Mouse (Mus musculus): ENCODE data around the gene Ppp1cb. TPM values are rescaled to one million over a fixed set of nuclear protein-coding genes. Genes with fewer than 3 reads are reported as not detected.

Ppp1cb gene
- 155 and 171 TPM in 2 replicates for total RNA-seq (2014; rRNA removed; ENCODE audit: low replicate concordance)
- 278 and 287 TPM in 2 replicates for polyA plus RNA-seq (2015; fragmentation: Nextera tagmentation; extraction: Ambion mirVana)

DNA sequence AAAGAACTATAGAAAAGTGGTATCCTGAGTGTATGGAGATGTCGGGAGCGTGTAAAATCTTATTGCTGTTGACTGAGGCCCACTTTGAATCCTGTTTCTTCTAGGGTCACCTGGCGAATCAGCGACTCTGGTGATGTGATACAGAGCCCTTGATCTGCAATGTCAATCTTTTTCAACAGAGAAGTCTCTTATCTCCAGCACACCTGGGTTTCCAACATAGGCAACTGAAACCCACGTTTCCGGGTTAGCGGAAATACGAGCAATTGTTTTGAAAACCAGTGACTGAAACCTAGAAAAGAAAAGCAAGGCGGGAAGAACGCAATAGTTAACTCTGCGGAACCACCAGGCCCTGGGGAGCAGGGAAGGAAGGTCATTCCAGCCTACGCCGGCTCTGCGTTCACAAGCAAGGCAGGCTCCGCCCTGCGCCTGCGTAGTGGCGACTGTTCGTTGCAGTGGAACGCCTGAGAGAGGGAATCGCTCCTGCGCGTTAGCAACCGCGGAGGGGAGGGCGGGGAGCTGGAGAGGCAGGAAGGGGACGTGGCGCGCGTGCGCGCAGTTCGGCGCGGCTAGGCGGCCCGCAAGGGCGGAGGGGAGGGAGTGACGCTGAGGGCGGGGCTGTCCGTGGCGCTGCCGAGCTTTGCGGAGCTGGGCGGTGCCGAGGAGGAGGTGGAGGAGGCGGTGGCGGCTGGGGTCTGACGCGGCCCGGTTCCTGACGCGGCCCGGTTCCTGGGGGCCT lies at the start of gene Ppp1cb:
Gene Ppp1cb (plus strand): TSS at position 436 of the 736 bp plus-strand sequence.
- Histone ChIP-seq H3K27ac (ENCODE audit: low read depth) (peak within 1 kb of the TSS; percentile 97), H3K9me3 (replicated peaks; ENCODE audit: control insufficient read depth, low read length) (no peaks in the 10 kb centered on the region), H3K4me2 (ENCODE audit: low read depth, low read length) (peak within 1 kb of the TSS; percentile 73), H3K9ac (replicated peaks; ENCODE audit: low read depth, low read length) (peak within 1 kb of the TSS; percentile 99), H3K4me1 (ENCODE audit: control insufficient read depth, insufficient read depth) (peaks cover 14% of the 10 kb centered on the region; the same call in 1 of the 2 replicates), H3K27me3 (ENCODE audit: control insufficient read depth, insufficient read depth, low read length) (no peaks in the 10 kb centered on the region), H3K4me3 (ENCODE audit: low read depth, low read length) (peak within 1 kb of the TSS; percentile 91), H3K36me3 (replicated peaks; ENCODE audit: control insufficient read depth, insufficient read depth, low read length) (no peaks in the 10 kb centered on the region)
- ATAC-seq (ENCODE audit: insufficient read depth, low read depth): peak; percentile 98
- DNase-seq (ENCODE audit: low spot score): peak; percentile 100
- whole genome bisulfite sequencing: 2% methylated on average over 38 of the region's 54 CpGs
- TF ChIP-seq EP300 (IDR thresholded peaks at IDR 0.05; ENCODE audit: low read depth): no peak
- no peak for TF ChIP-seq CTCF (IDR thresholded peaks at IDR 0.05; ENCODE audit: low read depth)

DNA sequence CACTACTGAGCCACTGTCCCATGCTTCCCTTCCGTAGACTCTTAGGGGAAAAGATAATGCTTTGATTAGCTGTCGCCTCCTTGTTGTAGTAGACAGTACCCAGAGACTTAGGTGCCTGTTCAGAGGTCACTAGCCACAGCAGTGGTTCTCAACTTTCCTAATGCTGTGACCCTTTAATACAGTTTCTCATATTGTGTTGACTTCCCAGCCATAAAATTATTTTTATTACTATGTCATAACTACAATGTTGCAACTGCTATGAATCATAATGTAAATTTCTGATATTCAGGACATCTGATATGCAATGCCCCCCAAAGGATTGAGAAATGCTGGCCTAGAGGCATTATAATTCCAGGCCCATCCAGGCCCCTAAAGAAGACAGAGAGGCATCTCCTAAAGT lies 48.9 kb upstream of the Ppp1cb start:
- WGBS: 24% methylated on average over 2 of the region's 2 CpGs
- Histone ChIP-seq H3K27me3 (ENCODE audit: control insufficient read depth, insufficient read depth, low read length) (no peaks in the 10 kb centered on the region), H3K4me1 (ENCODE audit: control insufficient read depth, insufficient read depth) (peaks cover 45% of the 10 kb centered on the region), H3K9me3 (replicated peaks; ENCODE audit: control insufficient read depth, low read length) (no peaks in the 10 kb centered on the region), H3K36me3 (replicated peaks; ENCODE audit: control insufficient read depth, insufficient read depth, low read length) (no peaks in the 10 kb centered on the region), H3K4me3 (ENCODE audit: low read depth, low read length) (no peak overlapping the region), H3K4me2 (ENCODE audit: low read depth, low read length) (no peak overlapping the region), H3K9ac (replicated peaks; ENCODE audit: low read depth, low read length) (no peak overlapping the region), H3K27ac (ENCODE audit: low read depth) (no peak overlapping the region)
- no peak for TF ChIP-seq EP300 (IDR thresholded peaks at IDR 0.05; ENCODE audit: low read depth)
- no peak for DNase-seq (ENCODE audit: low spot score)
- ATAC-seq (ENCODE audit: insufficient read depth, low read depth): no peak

DNA sequence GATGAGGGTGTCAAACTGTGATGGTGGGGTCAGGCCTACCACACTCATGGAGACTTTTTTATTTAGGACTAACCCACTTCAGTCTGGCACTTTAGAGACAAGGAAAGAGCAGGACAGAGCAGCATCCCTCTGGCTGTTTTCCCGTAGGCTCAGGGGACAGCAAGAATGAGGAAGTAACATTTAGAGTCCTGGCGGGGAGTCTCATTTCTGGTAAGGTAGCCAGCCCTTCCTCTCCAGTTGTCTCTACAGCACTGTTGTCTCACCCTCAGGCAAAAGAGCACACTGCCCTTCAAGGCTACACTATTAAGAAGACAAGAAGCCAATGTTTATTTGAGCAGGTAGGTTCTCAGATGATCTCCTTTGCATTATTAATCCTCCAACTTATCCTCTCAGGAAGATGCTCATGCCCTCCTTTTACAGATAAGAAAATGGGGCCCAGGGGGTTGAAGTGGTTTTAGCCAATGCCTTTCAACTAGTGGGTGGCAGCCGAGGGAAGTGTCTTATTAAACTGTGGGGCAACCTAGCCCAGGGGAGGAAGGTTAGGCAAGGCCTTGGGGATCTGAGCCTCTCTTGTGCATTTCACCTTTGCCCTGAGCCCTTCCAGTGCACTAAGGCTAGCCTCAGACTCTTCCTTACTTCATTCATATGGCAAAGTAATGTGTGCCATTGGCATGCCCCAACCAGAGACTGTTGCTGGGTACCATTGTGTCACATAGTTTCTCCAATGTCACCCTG lies 47.5 kb upstream of the Ppp1cb start:
- Histone ChIP-seq H3K9ac (replicated peaks; ENCODE audit: low read depth, low read length) (no peak overlapping the region), H3K27ac (ENCODE audit: low read depth) (no peak overlapping the region), H3K4me3 (ENCODE audit: low read depth, low read length) (no peak overlapping the region), H3K27me3 (ENCODE audit: control insufficient read depth, insufficient read depth, low read length) (no peaks in the 10 kb centered on the region), H3K4me1 (ENCODE audit: control insufficient read depth, insufficient read depth) (peaks cover 52% of the 10 kb centered on the region), H3K9me3 (replicated peaks; ENCODE audit: control insufficient read depth, low read length) (no peaks in the 10 kb centered on the region), H3K4me2 (ENCODE audit: low read depth, low read length) (no peak overlapping the region), H3K36me3 (replicated peaks; ENCODE audit: control insufficient read depth, insufficient read depth, low read length) (no peaks in the 10 kb centered on the region)
- WGBS: 59% methylated on average over 3 of the region's 3 CpGs
- TF ChIP-seq EP300 (IDR thresholded peaks at IDR 0.05; ENCODE audit: low read depth) (no peak), CTCF (IDR thresholded peaks at IDR 0.05; ENCODE audit: low read depth) (no peak)
- no peak for DNase-seq (ENCODE audit: low spot score)
- ATAC-seq (ENCODE audit: insufficient read depth, low read depth): no peak

DNA sequence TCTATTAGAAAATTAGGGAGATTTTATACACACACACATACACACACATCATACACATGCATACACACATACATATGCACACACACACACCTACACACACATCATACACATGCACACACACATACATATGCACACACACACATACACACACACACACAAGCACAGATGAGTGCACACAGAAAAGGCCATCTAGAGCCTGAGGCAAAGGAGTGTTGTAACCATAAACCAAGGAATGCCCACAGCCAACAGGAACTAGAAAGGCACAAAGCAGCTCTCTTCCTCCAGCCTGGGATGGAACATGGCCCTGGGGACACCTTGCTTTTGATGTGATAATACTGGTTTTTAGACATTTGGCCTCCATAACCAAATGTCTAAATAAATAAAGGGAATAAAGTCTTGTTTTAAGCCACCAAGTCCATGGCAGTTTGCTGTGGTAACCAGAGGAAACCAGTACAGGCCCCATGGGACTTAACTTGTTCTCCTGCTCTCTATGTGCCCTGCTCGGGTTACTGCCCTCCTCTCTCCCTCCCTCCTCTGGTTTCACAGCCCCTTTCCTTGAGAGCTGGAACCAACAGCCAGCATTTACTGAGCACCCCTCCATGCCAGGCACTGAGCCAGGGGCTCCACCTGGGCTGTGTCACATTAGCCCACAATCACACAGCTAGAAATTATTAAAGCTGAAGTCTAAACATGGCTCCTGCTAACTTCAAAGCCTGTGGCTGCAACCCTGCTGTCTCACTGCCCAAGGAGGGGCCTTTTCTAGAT lies 46.3 kb upstream of the Ppp1cb start:
- peak overlapping the region; percentile 87 for H3K27ac ChIP-seq (ENCODE audit: low read depth)
- H3K4me3 ChIP-seq (ENCODE audit: low read depth, low read length): no peak overlapping the region
- no peaks in the 10 kb centered on the region for H3K36me3 ChIP-seq (replicated peaks; ENCODE audit: control insufficient read depth, insufficient read depth, low read length)
- no peak overlapping the region for H3K9ac ChIP-seq (replicated peaks; ENCODE audit: low read depth, low read length)
- WGBS: 8% methylated on average over 1 of the region's 1 CpGs
- H3K4me1 ChIP-seq (ENCODE audit: control insufficient read depth, insufficient read depth): peaks cover 62% of the 10 kb centered on the region
- H3K4me2 ChIP-seq (ENCODE audit: low read depth, low read length): no peak overlapping the region
- no peaks in the 10 kb centered on the region for H3K27me3 ChIP-seq (ENCODE audit: control insufficient read depth, insufficient read depth, low read length)
- TF ChIP-seq EP300 (IDR thresholded peaks at IDR 0.05; ENCODE audit: low read depth) (no peak), CTCF (IDR thresholded peaks at IDR 0.05; ENCODE audit: low read depth) (no peak)
- H3K9me3 ChIP-seq (replicated peaks; ENCODE audit: control insufficient read depth, low read length): no peaks in the 10 kb centered on the region
- DNase-seq (ENCODE audit: low spot score): peak; percentile 43
- peak; percentile 25 for ATAC-seq (ENCODE audit: insufficient read depth, low read depth)

DNA sequence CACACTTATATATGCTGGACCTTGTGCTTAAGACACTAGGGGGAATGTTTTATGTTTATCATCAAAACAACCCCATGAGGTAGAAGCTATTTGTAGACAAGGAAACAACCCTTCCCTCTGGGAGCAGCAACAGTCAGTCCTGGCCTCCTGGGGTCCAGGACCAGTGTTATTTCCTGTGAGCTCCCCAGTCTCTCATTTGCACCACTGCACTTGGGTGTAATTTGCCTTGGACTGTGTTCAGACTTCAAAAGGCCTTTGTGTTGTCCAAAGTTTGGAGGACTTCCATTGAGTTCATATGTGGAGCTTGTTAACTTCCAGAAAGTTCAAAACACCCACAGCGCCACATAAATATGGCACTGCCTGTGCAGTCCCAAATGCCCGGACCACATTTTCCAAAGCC lies 45.6 kb upstream of the Ppp1cb start:
- no peaks in the 10 kb centered on the region for H3K36me3 ChIP-seq (replicated peaks; ENCODE audit: control insufficient read depth, insufficient read depth, low read length)
- H3K4me3 ChIP-seq (ENCODE audit: low read depth, low read length): no peak overlapping the region
- H3K4me1 ChIP-seq (ENCODE audit: control insufficient read depth, insufficient read depth): peaks cover 67% of the 10 kb centered on the region
- no peak overlapping the region for H3K4me2 ChIP-seq (ENCODE audit: low read depth, low read length)
- DNase-seq (ENCODE audit: low spot score): peak; percentile 42
- TF ChIP-seq CTCF (IDR thresholded peaks at IDR 0.05; ENCODE audit: low read depth): no peak
- TF ChIP-seq EP300 (IDR thresholded peaks at IDR 0.05; ENCODE audit: low read depth): no peak
- no peak overlapping the region for H3K9ac ChIP-seq (replicated peaks; ENCODE audit: low read depth, low read length)
- ATAC-seq (ENCODE audit: insufficient read depth, low read depth): no peak
- WGBS: 64% methylated on average over 2 of the region's 2 CpGs
- H3K27me3 ChIP-seq (ENCODE audit: control insufficient read depth, insufficient read depth, low read length): no peaks in the 10 kb centered on the region
- H3K9me3 ChIP-seq (replicated peaks; ENCODE audit: control insufficient read depth, low read length): no peaks in the 10 kb centered on the region
- H3K27ac ChIP-seq (ENCODE audit: low read depth): peak overlapping the region; percentile 87
